Mouse (Mus musculus): ENCODE measurements at regions not wholly inside any gene's neighbourhood (a gene's known extent, or its start where the extent isn't known, plus 50 kb on each side); places are given as distances from the start of the nearest gene placed in this dataset.
A peak's percentile ranks its signal among the peaks of the same experiment; 100 is the strongest.

DNA sequence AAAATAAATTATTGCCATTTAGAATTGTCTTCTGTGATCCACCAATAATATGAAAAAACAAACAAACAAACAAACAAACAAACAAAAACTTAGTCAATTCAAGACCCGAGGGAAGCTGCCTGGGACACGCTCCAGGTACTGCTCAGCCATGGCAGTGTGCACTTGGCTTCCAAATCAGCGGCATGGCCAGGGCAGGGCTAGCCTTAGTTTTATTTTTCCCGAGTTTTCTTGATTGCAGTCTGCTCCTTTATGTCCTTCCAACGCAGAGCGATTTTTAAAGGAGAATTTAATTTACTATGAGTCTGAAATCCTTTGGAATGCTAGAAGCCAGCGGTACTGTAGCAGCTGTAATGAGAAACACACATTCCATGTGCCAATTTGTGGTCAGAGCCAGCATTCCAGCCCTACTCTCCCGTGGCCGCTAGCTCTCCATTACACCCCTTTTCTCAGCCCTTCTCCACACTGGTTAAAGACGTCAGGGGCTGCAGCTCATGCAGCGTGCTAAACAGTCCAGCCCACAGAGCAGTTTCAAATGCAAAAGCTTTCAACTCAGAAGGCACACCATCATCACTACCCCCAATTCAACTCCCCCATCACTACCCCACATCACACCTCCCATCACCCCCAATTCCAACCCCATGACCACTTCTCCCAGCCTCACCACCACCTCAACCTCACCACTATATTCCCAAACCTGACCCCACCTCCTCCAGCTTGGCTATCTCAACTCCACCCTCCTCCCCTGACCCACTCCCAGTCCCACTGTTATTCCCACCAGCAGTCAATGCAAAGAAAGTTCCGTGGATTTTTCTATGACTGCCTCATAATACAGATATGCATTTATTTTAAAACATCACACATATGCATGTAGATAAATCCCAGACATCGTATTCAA is 187.9 kb upstream of the Gas1 start:
- DNase-seq, result no peak

DNA sequence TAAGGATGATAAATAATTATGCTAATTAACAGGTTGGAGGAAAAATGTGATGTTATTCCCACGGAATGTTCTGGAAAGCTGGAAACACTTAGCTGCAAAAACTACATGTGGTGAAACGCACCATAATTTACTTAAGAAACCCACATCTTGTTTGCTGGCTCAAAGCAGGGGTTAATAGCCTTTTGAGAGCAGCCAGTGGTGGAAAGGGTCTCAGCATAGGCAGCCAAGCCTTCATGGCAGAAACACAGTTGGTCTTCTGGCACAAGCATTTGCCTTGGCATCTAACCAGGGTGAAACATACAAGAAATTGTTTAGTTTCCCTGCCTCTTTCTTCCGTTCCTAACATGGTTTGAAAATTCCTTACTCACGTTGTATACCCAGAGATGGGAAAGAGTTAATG is 192.1 kb upstream of the Gas1 start:
- no peak for DNase-seq

DNA sequence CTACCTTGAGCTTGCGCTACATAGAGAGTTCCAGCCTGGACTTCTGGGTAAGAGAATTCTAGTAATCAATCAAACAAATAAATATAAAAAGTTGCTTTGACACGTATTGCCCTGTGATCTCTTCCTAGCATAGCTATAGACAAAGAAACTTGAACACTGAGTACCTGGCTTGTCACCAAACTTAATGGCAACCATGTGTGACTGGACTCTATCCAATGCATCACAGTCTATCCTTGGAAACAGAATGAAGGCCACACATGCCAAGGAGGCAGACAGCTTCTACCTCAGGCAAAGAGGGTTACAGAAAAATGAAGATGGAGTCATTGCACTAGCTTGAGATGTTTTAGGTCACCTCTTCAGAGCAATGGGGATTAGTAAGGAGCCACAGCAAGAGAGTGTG is 194.5 kb upstream of the Gas1 start:
- DNase-seq, result no peak

DNA sequence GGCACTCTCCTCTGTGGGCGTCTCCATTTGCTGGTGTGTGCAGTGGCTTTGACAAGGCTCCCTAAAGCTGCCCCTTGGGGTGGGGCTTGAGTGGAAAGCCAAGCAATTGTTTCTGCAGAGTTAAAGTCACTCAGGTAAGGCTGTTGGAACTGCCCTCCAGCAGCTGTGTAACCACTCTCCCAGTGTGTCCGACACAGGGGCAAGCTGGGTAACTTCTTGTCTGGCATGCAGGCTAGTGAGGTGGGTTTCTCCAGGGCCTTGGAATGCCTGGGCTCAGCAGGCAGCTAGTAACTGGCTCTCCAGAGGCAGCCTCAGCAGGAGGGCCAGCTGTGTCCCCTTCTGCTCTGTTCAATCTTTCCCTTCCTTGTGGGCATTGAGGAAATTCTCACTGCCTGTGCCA is 199.5 kb upstream of the Gas1 start:
- DNase-seq, result no peak

DNA sequence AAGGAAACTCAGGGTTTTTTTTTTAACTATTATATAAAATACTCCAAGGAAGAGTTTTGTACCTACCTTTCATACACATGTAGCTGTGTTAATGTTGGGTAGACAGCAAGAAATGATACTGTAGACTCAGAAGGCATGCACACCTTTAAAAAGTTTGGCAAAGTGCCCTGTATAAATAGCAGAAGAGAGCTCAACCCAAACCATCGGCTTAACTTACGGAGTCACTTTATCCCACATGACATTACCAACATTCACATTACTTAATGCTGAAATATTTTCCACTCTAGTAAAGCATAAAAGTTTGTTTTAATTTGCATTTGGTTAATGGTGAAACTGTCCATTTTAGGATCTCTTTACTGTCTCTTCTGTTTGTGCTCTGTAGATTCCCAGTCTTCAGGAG is 205.7 kb upstream of the Gas1 start:
- no peak for DNase-seq

DNA sequence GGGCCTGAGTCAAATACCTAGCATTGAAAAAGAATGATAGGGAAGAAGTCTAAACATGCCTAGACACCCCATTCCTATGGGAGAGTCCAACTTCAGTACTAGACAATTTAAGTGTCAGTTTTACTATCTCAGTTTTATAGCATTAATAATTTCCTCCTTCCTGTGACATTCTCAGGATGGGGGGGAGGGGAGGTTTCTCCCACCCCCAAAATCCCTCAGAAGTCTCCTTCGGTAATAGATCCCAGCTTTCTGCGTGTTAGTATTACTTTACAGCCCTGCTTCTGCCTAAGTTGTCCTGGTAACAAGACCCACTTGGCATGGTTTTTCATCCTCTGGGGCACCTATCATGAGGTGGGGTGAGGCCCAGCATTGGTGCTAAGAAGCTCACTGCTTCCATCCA is 202.9 kb upstream of the Dapk1 start:
- no peak for DNase-seq

DNA sequence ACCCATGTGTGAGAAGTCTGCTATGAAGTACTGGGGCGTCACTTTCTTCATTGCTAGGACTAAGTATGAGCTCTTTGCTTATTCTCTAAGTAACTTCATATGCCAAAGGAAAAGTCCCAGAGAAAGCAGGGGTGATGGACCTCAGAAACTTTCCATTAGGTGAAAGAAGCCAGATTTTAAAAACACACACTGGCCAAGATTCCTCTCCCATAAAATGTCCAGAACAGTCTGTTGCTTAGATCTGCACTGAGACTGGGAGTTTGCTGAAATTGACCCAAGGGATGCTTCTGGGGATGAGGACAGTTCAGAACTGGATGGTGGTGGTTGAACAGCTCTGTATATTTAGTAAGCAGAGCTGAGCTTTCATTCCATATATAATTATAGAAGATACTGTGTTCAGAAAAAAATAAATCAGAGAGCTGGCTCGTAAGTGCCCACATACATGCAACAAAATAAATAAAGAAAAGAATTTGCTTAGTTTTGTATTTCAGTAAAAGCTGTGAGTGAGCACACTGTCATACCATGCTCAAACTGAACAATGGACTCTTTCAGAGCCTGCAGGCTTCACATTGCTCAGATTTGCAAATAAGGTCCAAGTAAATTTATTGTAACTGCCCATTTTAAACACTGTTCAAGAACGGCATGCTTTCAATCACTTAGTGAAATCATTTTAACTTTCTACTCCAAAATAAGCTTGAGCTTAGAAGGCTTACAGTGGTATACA is 200.8 kb upstream of the Dapk1 start:
- no peak for DNase-seq

DNA sequence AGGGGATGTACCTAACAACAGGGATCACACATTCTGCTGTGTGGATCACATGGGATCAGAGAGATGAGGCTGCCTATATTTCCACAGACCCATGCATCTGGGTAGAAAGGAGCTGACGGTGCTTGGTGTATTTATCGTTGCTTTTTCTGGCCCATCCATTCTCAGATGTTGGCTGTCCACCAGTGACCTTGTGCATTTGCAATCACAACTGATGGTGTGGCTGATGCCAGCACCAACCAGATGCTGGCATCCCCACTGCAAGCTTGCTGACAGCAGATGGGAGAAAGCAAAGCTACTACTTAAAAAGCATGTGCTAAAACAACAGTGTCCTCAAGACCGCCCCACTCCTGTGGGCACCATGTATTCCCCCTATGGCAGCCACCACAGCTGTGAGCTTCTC is 198.3 kb upstream of the Dapk1 start:
- no peak for DNase-seq

DNA sequence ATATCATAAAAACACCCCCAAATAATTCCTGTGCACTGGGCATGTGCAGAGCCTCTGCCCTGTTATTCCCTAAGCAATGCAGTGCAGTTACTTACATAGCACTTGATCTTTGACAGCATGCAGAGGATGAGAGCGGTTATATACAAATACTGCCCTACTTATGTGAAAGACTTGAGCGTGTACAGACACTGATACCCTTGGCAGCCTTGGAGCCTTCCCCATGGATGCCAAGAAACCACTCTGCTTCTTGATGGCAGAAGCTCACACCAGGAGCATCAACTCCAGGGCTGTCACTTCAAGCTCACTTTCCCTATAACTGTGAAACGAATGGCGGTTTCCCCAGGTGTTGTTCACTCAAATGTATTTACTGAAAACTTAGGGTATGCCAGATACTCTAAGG is 194.4 kb upstream of the Dapk1 start:
- no peak for DNase-seq

DNA sequence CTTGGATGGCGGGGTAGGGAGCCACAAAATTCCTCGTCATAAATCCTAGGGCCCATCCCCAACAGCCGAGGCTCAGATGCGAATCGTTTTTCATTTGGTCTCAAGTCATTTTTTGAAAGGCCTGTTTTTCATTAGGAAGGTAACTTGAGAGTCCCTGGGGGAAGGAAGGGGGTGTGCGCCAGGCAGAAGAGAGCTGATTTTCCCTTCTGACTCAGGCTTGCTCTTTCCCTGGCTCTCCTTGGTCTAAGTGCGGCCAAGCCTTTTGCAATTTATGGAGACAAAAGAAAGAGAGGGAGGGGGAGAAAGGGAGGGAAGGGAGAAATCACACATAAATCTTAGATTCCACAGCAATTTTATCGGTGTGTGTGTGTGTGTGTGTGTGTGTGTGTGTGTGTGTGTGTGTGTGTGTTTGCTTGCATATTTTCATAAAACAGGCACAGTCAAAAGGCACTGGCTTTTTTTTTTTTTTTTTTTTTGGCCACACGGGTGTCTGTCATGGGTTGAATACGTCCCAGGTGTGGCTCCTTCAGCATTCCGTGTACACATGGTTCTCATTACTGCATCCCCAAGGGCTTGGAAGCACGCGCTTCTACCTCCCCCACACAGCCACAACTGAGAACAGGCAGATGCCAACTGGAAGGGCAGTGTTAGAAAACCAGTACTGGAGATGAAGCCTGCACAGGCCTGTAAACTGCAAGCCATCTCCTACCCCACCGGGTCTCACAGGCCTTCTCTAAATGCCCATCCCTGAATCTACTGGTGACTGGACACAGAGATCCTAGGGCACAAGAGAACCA is 191.8 kb upstream of the Dapk1 start:
- no peak for DNase-seq

DNA sequence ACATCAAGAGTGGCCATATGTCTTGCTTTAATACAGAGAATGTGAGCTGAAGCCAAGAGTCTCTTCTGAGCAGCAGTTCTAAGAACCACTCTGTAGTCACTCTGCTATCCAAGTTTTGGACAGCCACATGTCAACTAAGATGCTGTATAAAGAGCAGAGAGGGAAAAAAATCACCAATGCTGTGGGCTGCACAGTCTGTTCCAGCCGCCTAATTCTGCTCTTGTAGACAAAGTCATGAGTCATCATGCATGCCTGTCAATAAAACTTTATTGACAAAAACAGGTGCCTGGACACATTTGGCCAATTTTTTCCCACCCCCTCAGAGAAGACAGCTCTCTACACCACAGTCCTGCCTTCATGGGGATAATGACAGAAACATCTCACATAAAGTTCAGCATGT is 185.7 kb upstream of the Dapk1 start:
- DNase-seq, result no peak

DNA sequence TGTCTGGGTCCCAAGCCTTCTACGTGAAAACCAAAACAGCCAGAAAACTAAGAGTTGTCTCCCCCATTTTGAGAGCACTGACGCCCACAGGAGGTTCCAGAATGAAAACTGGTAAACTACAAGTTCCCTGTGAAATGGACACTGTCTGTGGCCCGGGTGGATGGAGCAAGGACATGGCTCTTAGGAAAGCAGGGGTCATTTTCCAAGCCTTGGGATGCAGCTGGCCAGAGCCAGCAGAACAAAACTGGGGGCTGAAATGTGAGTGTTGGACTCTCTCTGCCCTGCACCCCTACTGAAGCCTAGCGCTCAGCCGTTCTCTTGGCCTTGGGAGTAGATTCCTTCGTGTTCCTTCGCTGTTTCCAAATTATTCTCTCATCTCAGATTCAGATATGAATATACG is 184.7 kb upstream of the Dapk1 start:
- DNase-seq, result no peak

DNA sequence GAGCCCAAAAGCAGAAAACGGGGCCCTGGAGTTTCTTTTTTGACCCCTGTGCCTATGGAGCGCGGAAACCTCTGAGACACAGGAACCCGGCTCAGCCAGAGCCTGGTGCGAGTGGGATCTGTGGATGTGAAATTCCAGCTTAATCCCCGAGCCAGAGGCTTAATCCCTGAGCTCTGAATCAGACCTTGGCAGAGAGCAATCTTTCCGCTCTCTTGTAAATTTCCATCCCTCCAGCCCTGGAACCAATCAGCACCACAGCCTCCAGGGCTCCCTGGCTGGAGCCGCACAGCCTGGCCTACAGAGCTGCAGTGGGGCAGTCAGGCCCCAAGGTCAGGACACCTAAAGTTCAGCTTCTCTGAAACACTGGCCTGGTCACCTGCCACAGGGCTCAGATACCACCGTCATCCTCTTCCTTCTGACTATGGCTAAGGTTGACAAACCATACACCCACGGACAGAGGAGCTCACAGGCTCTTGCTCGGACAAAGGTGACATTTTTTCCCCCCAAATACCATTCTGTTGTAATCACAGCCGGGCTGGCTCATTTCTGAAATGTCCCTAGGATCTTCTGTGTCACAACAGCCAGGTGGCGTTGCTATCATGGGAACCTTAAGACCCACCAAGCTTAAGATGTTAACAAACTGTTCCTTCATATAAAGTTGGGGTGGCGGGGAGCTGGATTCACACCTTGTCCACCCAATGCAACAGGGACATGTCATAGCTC is 184.2 kb upstream of the Dapk1 start:
- no peak for DNase-seq

DNA sequence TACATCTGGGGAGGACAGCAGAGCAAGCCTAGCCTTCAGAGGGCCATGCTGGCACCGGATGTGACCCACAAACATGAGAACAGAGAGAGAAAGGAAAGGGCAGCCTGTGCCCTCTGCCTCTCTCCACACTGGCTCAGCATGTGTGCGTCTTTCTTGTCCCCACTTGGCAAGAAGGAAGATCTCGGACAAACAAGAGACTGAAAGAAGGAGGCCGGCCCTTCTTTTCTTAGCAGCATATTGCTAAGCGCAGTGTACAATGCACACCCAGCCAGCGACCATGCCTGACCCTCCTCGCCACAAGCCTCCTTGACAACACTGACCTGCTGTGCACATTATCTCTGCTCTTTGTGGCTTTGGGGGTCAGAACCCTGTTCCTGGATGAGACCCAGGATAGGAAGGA is 181.4 kb upstream of the Dapk1 start:
- DNase-seq, result peak; percentile 35

DNA sequence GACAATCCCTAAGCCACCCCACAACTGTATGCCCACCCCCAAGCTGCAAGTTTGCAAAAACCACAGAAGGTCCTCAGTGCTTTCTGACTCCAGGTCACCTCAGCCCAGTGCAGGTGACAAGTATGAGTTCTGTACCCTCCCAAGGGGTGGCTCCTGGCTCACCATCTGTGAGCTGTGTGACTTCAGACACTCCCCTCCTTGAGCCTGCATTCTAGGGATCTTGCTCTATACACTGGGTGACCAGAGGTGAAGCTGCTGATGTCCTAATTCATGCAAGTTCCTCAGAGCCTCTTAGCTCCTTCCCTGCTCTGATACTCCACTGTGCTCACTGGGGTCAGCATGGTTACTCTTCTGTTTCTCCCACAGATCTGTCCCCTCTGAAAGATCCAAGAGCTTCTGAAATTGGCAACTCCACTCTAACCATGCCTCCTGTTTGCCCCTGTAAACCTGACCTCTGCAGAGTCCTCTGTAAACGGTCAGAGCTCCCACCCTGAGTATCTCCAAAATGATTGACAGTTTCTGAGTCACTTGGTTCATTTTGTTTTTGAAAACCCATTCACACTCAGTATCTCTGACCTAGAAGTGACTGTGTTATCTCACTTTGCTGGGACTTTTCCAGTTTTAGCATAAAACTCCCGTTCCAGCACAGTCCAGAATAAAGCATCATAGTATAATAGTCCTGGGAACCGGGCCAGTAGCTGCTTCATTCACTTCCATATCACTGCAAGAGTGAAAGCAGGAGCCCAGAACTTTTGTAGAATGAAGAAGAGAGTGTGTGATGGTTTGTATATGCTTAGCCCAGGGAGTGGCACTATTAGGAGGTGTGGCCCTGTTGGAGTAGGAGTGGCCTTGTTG is 180.7 kb upstream of the Dapk1 start:
- DNase-seq, result no peak

DNA sequence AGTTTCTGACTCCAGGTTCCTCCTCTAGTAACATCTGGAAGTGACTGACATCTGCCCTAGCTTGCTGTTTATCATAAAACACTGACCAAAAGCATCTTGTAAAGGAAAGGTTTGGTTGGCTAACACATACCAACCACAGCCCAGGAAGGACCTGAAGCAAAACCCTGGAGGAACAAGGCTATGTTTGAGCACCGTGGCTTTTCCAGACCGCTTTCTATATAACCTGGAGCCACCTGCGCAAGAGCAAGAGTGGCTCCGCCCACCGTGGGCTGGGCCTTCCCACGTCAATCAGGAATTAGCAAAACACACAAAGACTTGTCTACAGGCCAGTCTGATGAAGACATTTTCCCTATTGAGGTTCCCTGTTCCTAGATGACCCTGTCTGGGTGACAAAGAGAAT is 177.5 kb upstream of the Dapk1 start:
- DNase-seq, result no peak

DNA sequence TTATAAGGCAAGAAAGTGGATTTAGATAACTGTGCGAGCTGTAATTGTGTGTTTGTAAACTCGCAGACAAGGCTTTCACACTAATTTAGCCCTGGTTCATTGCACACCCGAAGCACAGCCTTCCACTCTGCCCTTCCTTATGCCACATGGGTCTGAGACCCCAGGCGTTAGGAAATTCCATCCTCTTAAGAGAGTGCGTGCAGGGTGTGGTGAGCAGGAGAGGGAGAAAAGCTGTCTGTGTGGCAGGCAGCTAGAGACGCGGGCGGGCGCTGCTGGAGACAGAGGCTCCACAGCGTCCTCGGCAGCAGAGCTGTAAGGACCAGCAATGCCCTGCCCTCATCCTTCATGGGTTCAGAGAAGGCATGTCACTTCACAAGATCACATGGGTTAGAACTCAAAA is 176.6 kb upstream of the Dapk1 start:
- DNase-seq, result no peak

DNA sequence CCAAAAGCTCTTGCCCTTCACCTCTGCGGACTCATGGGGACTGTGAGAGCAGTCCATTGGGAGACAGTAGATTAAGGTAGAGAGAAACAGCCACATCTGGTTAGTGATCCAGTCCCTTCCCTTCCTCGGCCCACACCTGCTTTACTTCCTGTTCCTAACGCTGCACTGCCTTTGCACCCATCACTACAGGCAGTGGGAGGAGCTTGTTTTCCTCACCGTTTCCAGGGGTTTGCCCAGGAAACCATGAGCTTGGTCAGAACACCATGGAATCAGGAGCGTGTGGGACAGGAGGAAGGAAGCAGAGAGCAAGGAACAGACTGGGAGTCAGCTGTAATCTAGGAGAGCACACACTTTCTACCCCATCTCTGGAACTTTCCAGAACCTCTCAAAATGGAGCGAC is 176.2 kb upstream of the Dapk1 start:
- no peak for DNase-seq

DNA sequence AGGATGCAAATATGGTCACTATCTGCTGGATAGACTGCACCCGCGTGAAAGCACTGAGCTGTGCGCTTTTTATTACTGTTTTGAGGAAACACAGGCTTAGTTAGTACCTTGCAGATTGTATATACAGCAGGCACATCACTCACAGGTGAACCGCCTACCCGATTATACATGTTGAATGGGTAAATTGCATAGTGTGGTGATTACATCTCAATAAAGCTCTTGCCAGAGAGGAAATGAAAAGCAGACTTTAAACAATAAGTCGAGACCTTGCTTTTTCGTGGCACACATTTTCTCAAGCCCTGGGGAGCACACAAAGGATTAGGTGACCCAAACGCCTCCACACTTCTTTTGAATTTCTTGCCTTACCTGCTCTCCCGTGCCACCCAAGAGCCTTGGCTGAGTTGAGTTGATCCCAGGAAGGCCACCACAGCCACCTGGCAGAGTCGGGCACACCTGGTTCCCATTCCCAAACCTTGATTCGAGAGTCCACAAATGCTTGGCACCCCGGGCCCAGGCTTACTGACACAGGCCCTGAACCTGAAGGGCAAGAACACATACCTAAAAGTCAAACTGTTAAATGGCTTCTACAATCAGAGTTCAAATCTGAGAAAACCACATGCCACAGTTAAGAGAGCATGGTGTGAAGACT is 175.4 kb upstream of the Dapk1 start:
- DNase-seq, result no peak

DNA sequence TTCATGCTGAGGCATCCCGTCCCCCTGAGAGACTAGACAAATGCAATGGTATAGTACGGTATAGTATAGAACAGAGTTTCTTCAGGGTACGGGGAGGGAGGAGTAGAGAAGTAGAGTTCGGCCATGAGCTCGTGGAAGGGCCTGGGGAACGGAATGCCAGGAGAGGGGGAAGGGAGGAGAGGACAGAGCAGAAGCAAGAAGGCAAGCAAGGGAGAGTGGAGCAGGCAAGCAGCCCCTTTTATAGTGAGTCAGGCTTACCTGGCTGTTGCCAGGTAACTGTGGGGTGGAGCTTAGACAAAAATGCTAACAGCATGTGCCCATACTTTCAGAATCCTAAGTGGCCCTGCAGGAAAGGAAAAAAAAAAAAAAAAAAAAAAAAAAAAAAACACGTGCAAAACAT is 174.7 kb upstream of the Dapk1 start:
- no peak for DNase-seq

DNA sequence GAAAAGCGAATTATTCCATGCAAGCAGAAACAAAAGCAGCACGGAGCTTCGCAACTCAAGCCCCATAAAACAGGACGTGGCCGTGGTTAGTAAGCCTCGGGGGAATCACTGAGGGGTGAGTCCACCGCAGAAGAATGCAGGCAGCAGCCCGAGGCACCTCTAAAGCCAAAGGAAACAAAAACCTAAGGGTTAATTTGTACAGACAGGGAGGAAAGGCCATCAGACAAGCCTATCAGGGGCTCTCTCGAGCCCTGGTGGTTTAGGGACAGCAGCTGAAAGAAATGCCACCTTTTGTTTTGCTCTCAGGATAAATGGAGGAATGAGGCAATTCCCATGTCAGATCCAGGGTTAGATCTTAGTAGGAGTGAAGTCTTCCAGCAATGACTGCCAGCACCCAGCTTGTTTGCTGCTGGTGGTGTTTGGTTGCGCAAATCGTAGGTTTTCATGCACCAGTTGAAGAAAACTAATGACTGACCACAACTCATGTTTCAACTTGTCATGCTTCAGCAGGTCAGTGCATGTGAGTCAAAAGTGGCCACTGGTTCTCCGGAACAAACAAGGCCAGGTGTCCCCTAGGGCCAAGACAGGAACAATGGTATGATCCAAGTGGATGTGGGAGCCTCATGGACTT is 173.9 kb upstream of the Dapk1 start:
- DNase-seq, result no peak

All from cerebellum, adult 11-12 months (tissue).